Mouse (Mus musculus): Measurements from ENCODE around the gene Tmem265. TPM values are rescaled to one million over a fixed set of nuclear protein-coding genes. Genes with fewer than 3 reads are reported as not detected.
A peak's percentile ranks its signal among the peaks of the same experiment; 100 is the strongest.

Gene Tmem265
- polyA plus RNA-seq, 1 experiment from 2014 or later: 8.7 TPM

DNA sequence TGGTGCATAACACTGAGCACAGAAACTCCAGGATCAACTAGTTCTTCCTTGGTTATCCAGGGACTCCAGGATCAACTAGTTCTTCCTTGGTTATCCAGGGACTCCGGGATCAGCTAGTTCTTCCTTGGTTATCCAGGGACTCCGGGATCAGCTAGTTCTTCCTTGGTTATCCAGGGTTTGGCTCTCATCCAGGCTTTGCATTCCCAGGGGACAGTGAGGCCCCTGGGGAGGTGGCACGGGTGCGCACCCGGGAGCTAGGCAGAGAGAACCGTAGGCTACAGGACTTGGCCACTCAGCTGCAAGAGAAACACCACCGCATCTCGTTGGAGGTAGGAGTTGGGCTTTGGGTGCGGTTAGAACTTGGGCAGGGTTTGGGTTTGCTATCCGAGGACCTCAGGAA, 29.9 kb downstream of the Tmem265 start:
- WGBS: 92% methylated on average over 10 of the region's 10 CpGs
- Histone ChIP-seq H3K27me3 (no peaks in the 10 kb centered on the region), H3K4me2 (no peak overlapping the region), H3K4me1 (peaks cover 19% of the 10 kb centered on the region), H3K9me3 (replicated peaks) (no peaks in the 10 kb centered on the region), H3K27ac (no peak overlapping the region), H3K9ac (no peak overlapping the region), H3K36me3 (peaks cover 67% of the 10 kb centered on the region), H3K4me3 (replicated peaks) (no peak overlapping the region)
- no peak for ATAC-seq (replicated peaks; ENCODE audit: low FRiP score)

DNA sequence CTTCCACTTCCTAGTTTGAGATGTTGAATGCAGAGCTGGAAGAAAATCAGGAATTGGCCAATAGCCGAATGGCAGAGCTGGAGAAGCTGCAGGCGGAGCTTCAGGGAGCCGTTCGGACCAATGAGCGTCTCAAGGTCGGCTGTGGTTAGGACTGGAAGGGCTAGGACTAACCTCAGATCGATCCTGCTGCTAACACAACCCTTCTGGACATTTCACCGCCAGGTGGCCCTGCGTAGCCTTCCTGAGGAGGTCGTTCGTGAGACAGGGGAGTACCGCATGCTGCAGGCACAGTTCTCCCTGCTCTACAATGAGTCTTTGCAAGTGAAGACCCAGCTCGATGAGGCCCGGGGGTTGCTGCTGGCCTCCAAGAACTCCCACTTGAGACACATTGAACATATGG, 31.4 kb downstream of the Tmem265 start:
- WGBS: 89% methylated on average over 14 of the region's 14 CpGs
- no peak overlapping the region for H3K4me3 ChIP-seq (replicated peaks)
- H3K4me1 ChIP-seq: peaks cover 12% of the 10 kb centered on the region

GRCm38 (mm10) chr7:127596747-127597146, 35.6 kb downstream of the Tmem265 start:
- Histone ChIP-seq H3K36me3 (peaks cover 100% of the 10 kb centered on the region), H3K4me2 (no peak overlapping the region), H3K9me3 (replicated peaks) (no peaks in the 10 kb centered on the region), H3K9ac (no peak overlapping the region), H3K4me1 (no peaks in the 10 kb centered on the region), H3K27ac (no peak overlapping the region), H3K4me3 (replicated peaks) (no peak overlapping the region), H3K27me3 (no peaks in the 10 kb centered on the region)
- 95% methylated on average over 17 of the region's 17 CpGs for WGBS
- ATAC-seq (replicated peaks; ENCODE audit: low FRiP score): no peak

More for the DNA sequence above, 31.4 kb downstream of the Tmem265 start:
- no peaks in the 10 kb centered on the region for H3K9me3 ChIP-seq (replicated peaks)
- H3K36me3 ChIP-seq: peaks cover 82% of the 10 kb centered on the region
- H3K27ac ChIP-seq: no peak overlapping the region
- no peak for ATAC-seq (replicated peaks; ENCODE audit: low FRiP score)
- H3K27me3 ChIP-seq: no peaks in the 10 kb centered on the region
- H3K9ac ChIP-seq: no peak overlapping the region
- no peak overlapping the region for H3K4me2 ChIP-seq

GRCm38 (mm10) chr7:127600612-127601011, 39.4 kb downstream of the Tmem265 start:
- H3K4me2 ChIP-seq: no peak overlapping the region
- H3K27ac ChIP-seq: no peak overlapping the region
- WGBS: 96% methylated on average over 7 of the region's 7 CpGs
- no peak overlapping the region for H3K4me3 ChIP-seq (replicated peaks)
- ATAC-seq (replicated peaks; ENCODE audit: low FRiP score): no peak
- H3K27me3 ChIP-seq: no peaks in the 10 kb centered on the region
- H3K4me1 ChIP-seq: no peaks in the 10 kb centered on the region
- H3K9ac ChIP-seq: no peak overlapping the region
- H3K9me3 ChIP-seq (replicated peaks): no peaks in the 10 kb centered on the region
- H3K36me3 ChIP-seq: peaks cover 99% of the 10 kb centered on the region

DNA sequence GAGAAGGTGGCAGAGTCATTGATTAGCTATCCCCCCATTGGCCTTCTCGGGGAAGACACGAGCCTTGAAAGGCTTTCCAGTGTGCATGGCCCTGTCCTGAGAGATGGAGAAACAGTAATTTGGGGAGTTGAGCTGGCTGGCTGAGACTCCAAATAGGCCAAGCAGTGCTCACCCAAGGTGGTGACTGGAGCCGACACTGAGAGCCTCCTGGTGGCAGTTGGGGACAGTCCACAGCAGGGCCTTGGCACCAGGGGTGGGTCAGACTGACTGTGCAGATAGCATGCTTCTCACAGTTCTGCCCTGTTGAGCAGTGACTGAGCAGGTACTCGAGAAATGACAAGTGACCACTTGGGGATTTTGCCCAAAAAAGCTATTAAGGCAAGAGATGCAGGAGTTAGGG, 40.5 kb downstream of the Tmem265 start:
- H3K27me3 ChIP-seq: no peaks in the 10 kb centered on the region
- H3K4me3 ChIP-seq (replicated peaks): no peak overlapping the region
- 90% methylated on average over 4 of the region's 4 CpGs for WGBS
- no peak overlapping the region for H3K4me2 ChIP-seq
- no peaks in the 10 kb centered on the region for H3K9me3 ChIP-seq (replicated peaks)
- H3K9ac ChIP-seq: no peak overlapping the region
- H3K27ac ChIP-seq: no peak overlapping the region
- no peak for ATAC-seq (replicated peaks; ENCODE audit: low FRiP score)
- peaks cover 99% of the 10 kb centered on the region for H3K36me3 ChIP-seq
- H3K4me1 ChIP-seq: no peaks in the 10 kb centered on the region

- H3K9me3 ChIP-seq (replicated peaks): no peaks in the 10 kb centered on the region
- H3K36me3 ChIP-seq: peaks cover 99% of the 10 kb centered on the region
- no peak for ATAC-seq (replicated peaks; ENCODE audit: low FRiP score)
Measured at GRCm38 (mm10) chr7:127602903-127603302, 41.7 kb downstream of the Tmem265 start.

GRCm38 (mm10) chr7:127604256-127604655, 43.1 kb downstream of the Tmem265 start:
- H3K9me3 ChIP-seq (replicated peaks): no peaks in the 10 kb centered on the region
- peaks cover 99% of the 10 kb centered on the region for H3K36me3 ChIP-seq
- H3K4me2 ChIP-seq: no peak overlapping the region
- no peak overlapping the region for H3K27ac ChIP-seq
- ATAC-seq (replicated peaks; ENCODE audit: low FRiP score): no peak
- WGBS: 86% methylated on average over 10 of the region's 10 CpGs
- no peaks in the 10 kb centered on the region for H3K4me1 ChIP-seq
- no peaks in the 10 kb centered on the region for H3K27me3 ChIP-seq
- no peak overlapping the region for H3K4me3 ChIP-seq (replicated peaks)
- no peak overlapping the region for H3K9ac ChIP-seq

More at GRCm38 (mm10) chr7:127602903-127603302, 41.7 kb downstream of the Tmem265 start:
- Histone ChIP-seq H3K4me1 (no peaks in the 10 kb centered on the region), H3K4me3 (replicated peaks) (no peak overlapping the region), H3K27ac (no peak overlapping the region), H3K4me2 (no peak overlapping the region), H3K27me3 (no peaks in the 10 kb centered on the region), H3K9ac (no peak overlapping the region)
- WGBS: 88% methylated on average over 2 of the region's 2 CpGs

DNA sequence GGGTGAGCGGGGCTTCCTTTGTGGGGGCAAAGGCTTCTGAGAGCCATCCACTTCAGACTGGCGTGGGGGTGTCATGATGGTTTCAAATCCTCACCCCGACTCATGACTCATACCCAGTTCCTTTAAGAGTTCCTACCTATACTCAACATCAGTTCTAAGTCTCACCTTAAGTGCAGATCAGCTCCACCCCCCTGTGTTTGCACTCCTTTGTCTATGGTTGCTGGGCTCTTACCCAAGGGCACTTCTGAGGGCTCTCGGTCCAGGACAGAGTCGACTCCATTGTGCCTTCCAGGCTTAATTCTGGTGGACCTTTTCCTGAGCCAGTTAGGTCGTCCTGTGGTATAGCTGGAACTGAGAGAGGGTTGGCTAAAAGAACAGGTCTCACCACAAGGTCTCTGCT, 46.0 kb downstream of the Tmem265 start:
- no peaks in the 10 kb centered on the region for H3K4me1 ChIP-seq
- no peak overlapping the region for H3K4me3 ChIP-seq (replicated peaks)
- no peak overlapping the region for H3K27ac ChIP-seq
- H3K27me3 ChIP-seq: no peaks in the 10 kb centered on the region
- peaks cover 99% of the 10 kb centered on the region for H3K36me3 ChIP-seq
- WGBS: 85% methylated on average over 6 of the region's 6 CpGs
- no peaks in the 10 kb centered on the region for H3K9me3 ChIP-seq (replicated peaks)
- no peak for ATAC-seq (replicated peaks; ENCODE audit: low FRiP score)
- H3K4me2 ChIP-seq: no peak overlapping the region
- no peak overlapping the region for H3K9ac ChIP-seq

DNA sequence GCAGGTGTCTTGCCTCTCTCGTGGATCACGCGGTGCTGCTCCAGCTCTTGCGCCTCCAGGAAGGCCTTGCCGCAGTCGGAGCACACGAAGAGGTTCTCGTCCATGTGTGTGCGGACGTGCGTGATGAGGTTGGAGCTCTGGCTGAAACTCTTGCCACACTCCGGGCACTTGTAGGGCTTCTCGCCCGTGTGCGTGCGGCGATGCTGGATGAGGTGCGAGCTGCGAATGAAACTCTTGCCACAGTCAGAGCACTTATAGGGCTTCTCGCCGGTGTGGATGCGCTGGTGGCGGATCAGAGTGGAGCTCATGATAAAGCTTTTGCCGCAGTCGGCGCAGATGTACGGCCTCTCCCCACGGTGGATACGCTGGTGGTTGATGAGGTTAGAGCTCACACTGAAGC, 49.8 kb downstream of the Tmem265 start:
- WGBS: 97% methylated on average over 29 of the region's 29 CpGs
- Histone ChIP-seq H3K27ac (no peak overlapping the region), H3K4me3 (replicated peaks) (no peak overlapping the region), H3K36me3 (peaks cover 73% of the 10 kb centered on the region), H3K27me3 (no peaks in the 10 kb centered on the region), H3K9ac (no peak overlapping the region), H3K4me1 (peaks cover 15% of the 10 kb centered on the region), H3K9me3 (replicated peaks) (no peaks in the 10 kb centered on the region), H3K4me2 (no peak overlapping the region)
- ATAC-seq (replicated peaks; ENCODE audit: low FRiP score): no peak

DNA sequence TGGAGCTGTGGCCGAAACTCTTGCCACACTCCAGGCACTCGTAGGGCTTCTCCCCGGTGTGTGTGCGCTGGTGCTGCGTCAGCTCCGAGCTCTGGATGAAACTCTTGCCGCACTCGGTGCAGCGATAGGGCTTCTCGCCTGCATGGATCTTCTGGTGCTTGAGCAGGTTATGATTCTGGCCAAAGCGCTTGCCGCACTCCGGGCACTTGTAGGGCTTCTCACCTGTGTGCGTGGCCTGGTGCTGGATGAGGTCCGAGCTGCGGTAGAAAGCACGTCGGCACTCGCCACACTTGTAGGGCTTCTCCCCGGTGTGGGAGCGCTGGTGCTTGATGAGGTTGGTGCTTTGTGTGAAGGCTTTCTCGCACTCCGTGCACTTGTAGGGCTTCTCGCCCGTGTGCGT, 50.4 kb downstream of the Tmem265 start:
- peaks cover 20% of the 10 kb centered on the region for H3K4me1 ChIP-seq
- no peak for ATAC-seq (replicated peaks; ENCODE audit: low FRiP score)
- H3K9me3 ChIP-seq (replicated peaks): no peaks in the 10 kb centered on the region
- 96% methylated on average over 26 of the region's 26 CpGs for WGBS
- H3K36me3 ChIP-seq: peaks cover 67% of the 10 kb centered on the region
- H3K27me3 ChIP-seq: no peaks in the 10 kb centered on the region
- no peak overlapping the region for H3K4me2 ChIP-seq
- H3K27ac ChIP-seq: no peak overlapping the region
- no peak overlapping the region for H3K9ac ChIP-seq
- no peak overlapping the region for H3K4me3 ChIP-seq (replicated peaks)

DNA sequence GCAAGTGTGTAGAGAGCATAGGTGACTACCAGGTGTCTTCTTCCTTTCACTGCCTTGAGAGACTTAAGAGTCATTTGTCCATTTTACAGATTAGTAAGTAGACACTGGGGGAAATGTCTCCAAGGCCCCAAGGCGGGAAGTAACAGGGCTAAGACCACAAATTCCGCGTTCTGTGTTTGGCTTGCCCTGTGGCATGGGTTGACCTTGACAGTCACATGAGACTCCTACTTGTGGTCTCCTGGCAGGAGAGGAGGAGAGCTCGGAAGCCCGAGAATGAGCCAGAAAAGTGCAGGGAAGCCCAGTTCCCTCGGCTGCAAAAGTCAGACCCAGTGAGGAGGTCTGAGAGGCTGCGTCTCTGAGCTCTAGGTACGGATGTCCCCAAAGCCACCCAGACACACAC, 52.3 kb downstream of the Tmem265 start:
- H3K27ac ChIP-seq: no peak overlapping the region; the same call in 1 of the 2 replicates
- H3K4me2 ChIP-seq: peak overlapping the region; percentile 79
- peak overlapping the region; percentile 99; the same call in 1 of the 2 replicates for H3K9ac ChIP-seq
- H3K27me3 ChIP-seq: no peaks in the 10 kb centered on the region
- H3K36me3 ChIP-seq: peaks cover 48% of the 10 kb centered on the region
- no peak for ATAC-seq (replicated peaks; ENCODE audit: low FRiP score)
- no peaks in the 10 kb centered on the region for H3K9me3 ChIP-seq (replicated peaks)
- H3K4me3 ChIP-seq (replicated peaks): peak overlapping the region; percentile 99
- peaks cover 20% of the 10 kb centered on the region for H3K4me1 ChIP-seq
- 76% methylated on average over 8 of the region's 8 CpGs for WGBS

GRCm38 (mm10) chr7:127614091-127614490, 52.9 kb downstream of the Tmem265 start:
- Histone ChIP-seq H3K4me1 (peaks cover 20% of the 10 kb centered on the region), H3K9me3 (replicated peaks) (no peaks in the 10 kb centered on the region), H3K4me3 (replicated peaks) (peak overlapping the region; percentile 99), H3K27me3 (no peaks in the 10 kb centered on the region), H3K27ac (peak overlapping the region; percentile 91), H3K9ac (peak overlapping the region; percentile 99), H3K4me2 (peak overlapping the region; percentile 79), H3K36me3 (peaks cover 42% of the 10 kb centered on the region)
- 23% methylated on average over 8 of the region's 8 CpGs for WGBS
- ATAC-seq (replicated peaks; ENCODE audit: low FRiP score): no peak; the same call in 1 of the 2 replicates

GRCm38 (mm10) chr7:127614511-127614890, 53.3 kb downstream of the Tmem265 start:
- no peaks in the 10 kb centered on the region for H3K27me3 ChIP-seq
- ATAC-seq (replicated peaks; ENCODE audit: low FRiP score): peak; percentile 62
- WGBS: under 1% methylated on average over 21 of the region's 44 CpGs

More at GRCm38 (mm10) chr7:127614511-127614890, 53.3 kb downstream of the Tmem265 start:
- peaks cover 38% of the 10 kb centered on the region for H3K36me3 ChIP-seq
- H3K4me1 ChIP-seq: peaks cover 20% of the 10 kb centered on the region
- H3K9me3 ChIP-seq (replicated peaks): no peaks in the 10 kb centered on the region
- H3K27ac ChIP-seq: peak overlapping the region; percentile 91
- peak overlapping the region; percentile 79 for H3K4me2 ChIP-seq
- peak overlapping the region; percentile 99 for H3K4me3 ChIP-seq (replicated peaks)
- H3K9ac ChIP-seq: peak overlapping the region; percentile 99
